Mouse (Mus musculus) olfactory bulb, adult 2 months (tissue): ENCODE results near the gene Prss33.

Experiments used
- CTCF ChIP-seq: fragments of 200-500 bp; IDR thresholded peaks from 2 replicates; pipeline ENCODE4 v1.5.1; 2012; ENCODE audit warnings: low read depth, mild to moderate bottlenecking, low read length, moderate library complexity; ENCODE audit not compliant: insufficient read depth
- POLR2A ChIP-seq: fragments of 200-500 bp; IDR thresholded peaks from 2 replicates; pipeline ENCODE4 v1.6.1; 2012; ENCODE audit warnings: mild to moderate bottlenecking, low read depth, low read length, moderate library complexity; ENCODE audit not compliant: insufficient read depth

DNA sequence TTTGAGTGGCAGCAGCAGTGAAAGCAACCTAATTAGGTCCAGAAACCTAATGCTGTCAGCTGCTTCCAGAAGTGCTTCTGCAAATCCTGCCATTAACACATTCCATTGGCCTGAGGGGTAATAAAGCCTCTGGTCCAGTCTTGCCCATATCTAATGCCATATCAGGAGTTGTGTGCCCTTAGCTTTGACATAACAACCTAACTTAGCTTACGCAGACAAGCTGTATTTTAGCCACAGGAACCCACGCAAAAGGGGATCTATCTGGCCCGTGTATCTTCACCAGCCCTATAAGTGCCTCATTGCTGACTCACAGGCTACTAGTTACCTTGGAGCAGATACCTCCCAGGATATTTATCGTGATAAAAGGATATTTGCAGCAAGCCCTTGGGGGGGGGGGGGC is 10.3 kb downstream of the Prss33 start:
- TF ChIP-seq POLR2A (no peak), CTCF (no peak)
